Mouse (Mus musculus) embryonic facial prominence, embryonic 11.5 days (tissue): ENCODE data around the gene Bmp2k. TPM values are rescaled to one million over a fixed set of nuclear protein-coding genes. Genes with fewer than 3 reads are reported as not detected.
A peak's percentile ranks its signal among the peaks of the same experiment; 100 is the strongest.

Experiments used
- ATAC-seq: fragments of 200-750 bp; cut with Nextera tagmentation; replicated peaks from 2 replicates; pipeline ENCODE4 v1.8.0; 2017; ENCODE audit warnings: low read depth; ENCODE audit not compliant: insufficient number of reproducible peaks, low FRiP score, low TSS enrichment
- DNase-seq: peaks from one replicate; pipeline ENCODE4 v3.0.0-alpha.2; 2015; ENCODE audit warnings: low spot score
- H3K27ac ChIP-seq: fragments of 300-500 bp; sonication (generic); replicated peaks from 2 replicates; pipeline ENCODE4 v1.5.1; 2014; ENCODE audit warnings: mild to moderate bottlenecking, low read depth, low read length, control low read depth
- H3K27me3 ChIP-seq: fragments of 300-500 bp; sonication (generic); 2 replicates; pipeline ENCODE4 v1.6.1; 2014; ENCODE audit warnings: mild to moderate bottlenecking, low read length, moderate library complexity, mixed read lengths; ENCODE audit not compliant: control insufficient read depth, insufficient read depth
- H3K36me3 ChIP-seq: fragments of 300-500 bp; sonication (generic); replicated peaks from 2 replicates; pipeline ENCODE4 v1.6.1; 2014; ENCODE audit warnings: low read depth, mild to moderate bottlenecking, low read length, moderate library complexity, mixed read lengths; ENCODE audit not compliant: control insufficient read depth, insufficient read depth
- H3K4me1 ChIP-seq: fragments of 300-500 bp; sonication (generic); 2 replicates; pipeline ENCODE4 v1.6.1; 2014; ENCODE audit warnings: low read length, mixed read lengths; ENCODE audit not compliant: control insufficient read depth, insufficient read depth
- H3K4me2 ChIP-seq: fragments of 300-500 bp; sonication (generic); 2 replicates; pipeline ENCODE4 v1.6.1; 2014; ENCODE audit warnings: low read depth, mild to moderate bottlenecking, control low read depth, low read length, moderate library complexity
- H3K4me3 ChIP-seq: fragments of 300-500 bp; sonication (generic); 2 replicates; pipeline ENCODE4 v1.5.1; 2014; ENCODE audit warnings: low read depth, low read length, control low read depth
- H3K9ac ChIP-seq: fragments of 300-500 bp; sonication (generic); replicated peaks from 2 replicates; pipeline ENCODE4 v1.6.1; 2014; ENCODE audit warnings: mild to moderate bottlenecking, control low read depth, low read length
- H3K9me3 ChIP-seq: fragments of 300-500 bp; sonication (generic); replicated peaks from 2 replicates; pipeline ENCODE4 v1.6.1; 2016; ENCODE audit warnings: mild to moderate bottlenecking, low read length, inconsistent platforms, mixed read lengths; ENCODE audit not compliant: control insufficient read depth
- WGBS: fragments of 180-500 bp; shearing (Covaris S2); extraction: QIAGEN DNeasy Blood & Tissue Kit; methylation state at CpG from one replicate; pipeline ENCODE4 v1.1.7; 2014; 5-methylcytosine and 5-hydroxymethylcytosine counted together
- polyA plus RNA-seq: library from polyadenylated mRNA; unstranded; fragments of >200 nt; fragmentation: Nextera tagmentation; extraction: Ambion mirVana; gene quantifications from 2 replicates; pipeline ENCODE4 v1.2.1, GENCODE M21; 2014

The Bmp2k gene
- polyA plus RNA-seq, 1 experiment from 2014 or later: 11.1 TPM

GRCm38 (mm10) chr5:97088231-97088630, 90.7 kb downstream of the Bmp2k start:
- no peak for ATAC-seq
- no peak overlapping the region for H3K4me2 ChIP-seq
- WGBS: 82% methylated on average over 6 of the region's 6 CpGs

GRCm38 (mm10) chr5:97089426-97089825, 91.9 kb downstream of the Bmp2k start:
- Histone ChIP-seq H3K9me3 (no peaks in the 10 kb centered on the region), H3K4me3 (no peak overlapping the region), H3K27me3 (no peaks in the 10 kb centered on the region), H3K4me1 (no peaks in the 10 kb centered on the region), H3K4me2 (no peak overlapping the region), H3K9ac (no peak overlapping the region), H3K27ac (no peak overlapping the region), H3K36me3 (no peaks in the 10 kb centered on the region)
- no peak for DNase-seq
- ATAC-seq: no peak
- WGBS: 93% methylated on average over 3 of the region's 3 CpGs

More at GRCm38 (mm10) chr5:97088231-97088630, 90.7 kb downstream of the Bmp2k start:
- H3K4me3 ChIP-seq: no peak overlapping the region
- no peaks in the 10 kb centered on the region for H3K36me3 ChIP-seq
- H3K9me3 ChIP-seq: no peaks in the 10 kb centered on the region
- no peak overlapping the region for H3K9ac ChIP-seq
- H3K27me3 ChIP-seq: no peaks in the 10 kb centered on the region
- H3K27ac ChIP-seq: no peak overlapping the region
- DNase-seq: no peak
- no peaks in the 10 kb centered on the region for H3K4me1 ChIP-seq

GRCm38 (mm10) chr5:97090034-97090784, 92.7 kb downstream of the Bmp2k start:
- DNase-seq (no peak), ATAC-seq (no peak)
- Histone ChIP-seq H3K4me1 (no peaks in the 10 kb centered on the region), H3K9me3 (no peaks in the 10 kb centered on the region), H3K9ac (no peak overlapping the region), H3K36me3 (no peaks in the 10 kb centered on the region), H3K27me3 (no peaks in the 10 kb centered on the region), H3K4me3 (no peak overlapping the region), H3K4me2 (no peak overlapping the region), H3K27ac (no peak overlapping the region)
- 73% methylated on average over 6 of the region's 6 CpGs for WGBS

GRCm38 (mm10) chr5:97092970-97093369, 95.5 kb downstream of the Bmp2k start:
- DNase-seq (no peak), ATAC-seq (no peak)
- 85% methylated on average over 8 of the region's 8 CpGs for WGBS
- Histone ChIP-seq H3K4me3 (no peak overlapping the region), H3K27ac (no peak overlapping the region), H3K9ac (no peak overlapping the region), H3K27me3 (no peaks in the 10 kb centered on the region), H3K4me2 (no peak overlapping the region), H3K36me3 (no peaks in the 10 kb centered on the region), H3K4me1 (no peaks in the 10 kb centered on the region), H3K9me3 (no peaks in the 10 kb centered on the region)

- H3K27me3 ChIP-seq: no peaks in the 10 kb centered on the region
- no peak for DNase-seq
- 73% methylated on average over 10 of the region's 13 CpGs for WGBS
Measured at GRCm38 (mm10) chr5:97095335-97095734, 97.8 kb downstream of the Bmp2k start.

GRCm38 (mm10) chr5:97097631-97098041, 100.1 kb downstream of the Bmp2k start:
- DNase-seq: no peak
- ATAC-seq: peak; percentile 72; the same call in 1 of the 2 replicates
- Histone ChIP-seq H3K27me3 (no peaks in the 10 kb centered on the region), H3K9me3 (no peaks in the 10 kb centered on the region), H3K9ac (no peak overlapping the region), H3K4me1 (no peaks in the 10 kb centered on the region), H3K4me3 (no peak overlapping the region), H3K36me3 (no peaks in the 10 kb centered on the region), H3K4me2 (no peak overlapping the region), H3K27ac (no peak overlapping the region)
- WGBS: 70% methylated on average over 9 of the region's 9 CpGs

More at GRCm38 (mm10) chr5:97095335-97095734, 97.8 kb downstream of the Bmp2k start:
- no peaks in the 10 kb centered on the region for H3K36me3 ChIP-seq
- no peak overlapping the region for H3K9ac ChIP-seq
- no peak for ATAC-seq
- no peak overlapping the region for H3K4me3 ChIP-seq
- no peak overlapping the region for H3K4me2 ChIP-seq
- H3K4me1 ChIP-seq: no peaks in the 10 kb centered on the region
- no peaks in the 10 kb centered on the region for H3K9me3 ChIP-seq
- H3K27ac ChIP-seq: no peak overlapping the region

DNA sequence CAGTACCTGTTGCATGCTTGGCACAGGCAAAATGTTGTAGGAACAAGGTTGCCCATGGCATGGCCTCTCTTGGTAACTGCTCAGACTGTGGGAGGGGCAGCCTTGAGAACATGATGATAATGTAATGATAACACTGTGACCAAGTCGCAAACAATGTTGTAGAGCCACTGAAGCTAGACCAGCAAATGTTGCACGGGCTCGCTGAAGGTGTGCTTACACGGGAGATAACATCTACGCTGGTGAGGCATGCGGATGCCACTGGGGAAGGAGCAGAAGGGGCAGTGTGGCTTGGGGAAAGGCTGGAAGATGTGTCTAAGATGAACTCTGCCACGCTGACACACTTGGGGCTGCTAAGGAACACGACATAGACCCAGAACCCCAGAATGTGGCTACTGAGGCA, 102.5 kb downstream of the Bmp2k start:
- Histone ChIP-seq H3K4me1 (no peaks in the 10 kb centered on the region), H3K27ac (no peak overlapping the region), H3K27me3 (no peaks in the 10 kb centered on the region), H3K9ac (no peak overlapping the region), H3K4me3 (no peak overlapping the region), H3K9me3 (no peaks in the 10 kb centered on the region), H3K36me3 (no peaks in the 10 kb centered on the region), H3K4me2 (no peak overlapping the region)
- WGBS: 91% methylated on average over 8 of the region's 8 CpGs
- no peak for DNase-seq
- ATAC-seq: no peak

DNA sequence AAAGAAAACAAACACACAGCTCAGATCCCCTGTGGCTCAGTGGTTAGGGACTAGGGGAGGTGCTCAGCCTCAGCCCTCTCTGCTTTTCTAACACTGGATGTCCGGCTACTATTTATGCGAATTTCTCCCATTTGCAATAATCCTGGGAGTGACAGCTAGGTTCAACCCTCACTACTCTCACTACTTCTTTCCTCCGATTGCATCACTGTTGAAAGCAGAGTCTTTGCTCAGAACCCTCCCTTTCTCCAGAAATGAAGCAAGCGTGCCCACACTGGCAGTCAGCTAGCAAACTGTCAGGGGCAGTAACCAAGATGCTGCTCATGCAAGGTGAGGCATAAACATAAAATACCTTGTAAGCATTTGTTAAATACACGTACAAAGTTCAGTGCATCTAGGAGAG, 110.8 kb downstream of the Bmp2k start:
- no peak overlapping the region for H3K27ac ChIP-seq
- no peaks in the 10 kb centered on the region for H3K27me3 ChIP-seq
- no peak overlapping the region for H3K9ac ChIP-seq
- no peak for DNase-seq
- H3K4me3 ChIP-seq: no peak overlapping the region
- H3K4me1 ChIP-seq: no peaks in the 10 kb centered on the region
- 91% methylated on average over 5 of the region's 5 CpGs for whole genome bisulfite sequencing
- no peak overlapping the region for H3K4me2 ChIP-seq
- no peaks in the 10 kb centered on the region for H3K9me3 ChIP-seq
- ATAC-seq: no peak
- no peaks in the 10 kb centered on the region for H3K36me3 ChIP-seq
